Mouse (Mus musculus) left cerebral cortex, adult 8-10 months (tissue): ENCODE results near the gene Pcbp1. TPM values are rescaled to one million over a fixed set of nuclear protein-coding genes. Genes with fewer than 3 reads are reported as not detected.
"Not testable (repeated sequence)": the region's sequence is repeated elsewhere in the genome, so short reads cannot be mapped to it uniquely, and the experiment has no call there.

Experiments used
- DNase-seq, 2 experiments: peaks; one replicate each; pipeline ENCODE4 v3.0.0; 2022; ENCODE audit warnings: low spot score in 2 of 2
- total RNA-seq, 4 experiments: library from RNA; stranded (reverse); gene quantifications; 2 replicates each; pipeline ENCODE4 v1.2.4; 2022

Gene Pcbp1
- 100 to 1,000 TPM; 179 to 184 (median 180) TPM for total RNA-seq

DNA sequence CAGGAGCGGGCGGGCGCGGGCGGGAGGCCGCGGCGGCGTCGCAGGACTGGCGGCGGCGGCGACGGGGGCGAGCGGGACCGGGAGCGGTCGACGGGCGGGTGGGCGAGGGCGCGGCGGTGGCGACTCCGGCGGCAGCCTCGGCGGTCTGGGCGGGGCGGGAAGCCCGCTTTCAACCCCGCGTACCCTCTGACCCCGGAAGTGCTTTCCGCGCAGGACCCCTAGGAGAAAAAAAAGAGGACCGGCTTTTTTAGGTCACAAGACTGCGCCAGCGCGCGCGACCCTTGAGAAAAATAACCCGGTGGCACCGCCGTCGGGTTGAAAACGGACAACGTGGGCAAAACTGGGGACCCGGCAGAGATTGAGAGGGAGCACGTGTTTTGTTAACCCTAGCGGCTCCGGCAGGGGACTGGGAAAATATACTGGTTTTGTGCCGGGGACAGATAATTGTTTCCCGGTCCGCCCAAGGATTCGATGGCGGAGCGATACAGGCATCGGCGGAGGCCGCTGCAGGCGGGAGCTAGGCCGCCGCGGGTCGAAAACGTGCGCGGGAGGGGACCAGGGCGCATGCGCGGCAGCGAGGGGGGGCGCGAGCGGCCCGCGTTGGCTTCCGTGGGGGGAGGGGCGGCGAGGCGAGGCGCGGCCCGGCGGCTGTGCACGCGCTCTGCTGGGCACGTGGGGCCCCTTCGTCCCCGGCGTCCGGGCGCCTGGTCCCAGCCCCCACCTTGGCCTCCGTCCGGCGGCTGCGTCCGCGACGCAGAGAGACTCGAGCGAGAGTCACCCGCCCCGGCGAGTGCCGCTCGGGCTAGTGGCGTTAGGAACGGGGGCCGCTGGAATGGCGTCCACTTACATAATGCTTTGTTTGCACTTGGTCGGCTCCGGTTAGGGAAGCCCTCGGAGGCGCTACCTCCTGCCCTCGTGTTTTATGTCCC lies at the start of gene Pcbp1:
TSS of gene Pcbp1 (minus strand) at position 290 of the 929 bp plus-strand sequence.
- peak; percentile 93 to 94 for DNase-seq

GRCm38 (mm10) chr6:86574495-86574894 lies 48.4 kb upstream of the Pcbp1 start:
- DNase-seq = no peak

DNA sequence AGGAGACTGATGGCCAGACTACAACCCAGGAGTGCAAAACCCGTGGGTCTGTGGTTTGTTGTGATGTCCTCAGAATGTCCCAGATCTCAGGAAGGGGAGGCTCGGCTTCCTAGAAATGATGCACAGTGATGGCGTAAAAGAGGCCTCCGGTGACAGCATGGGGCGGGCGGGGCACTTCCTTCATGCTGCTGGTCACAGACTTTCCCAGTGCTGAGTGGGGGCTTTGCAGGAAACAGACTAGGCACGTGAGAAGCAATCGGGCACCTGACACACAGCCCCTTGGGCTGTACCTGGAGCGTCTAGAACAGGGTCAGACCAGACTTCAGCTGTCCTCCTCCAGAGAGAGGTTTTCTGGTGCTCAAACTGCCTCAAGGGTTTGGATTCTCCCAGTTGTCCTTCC lies 44.7 kb upstream of the Pcbp1 start:
- no peak for DNase-seq

DNA sequence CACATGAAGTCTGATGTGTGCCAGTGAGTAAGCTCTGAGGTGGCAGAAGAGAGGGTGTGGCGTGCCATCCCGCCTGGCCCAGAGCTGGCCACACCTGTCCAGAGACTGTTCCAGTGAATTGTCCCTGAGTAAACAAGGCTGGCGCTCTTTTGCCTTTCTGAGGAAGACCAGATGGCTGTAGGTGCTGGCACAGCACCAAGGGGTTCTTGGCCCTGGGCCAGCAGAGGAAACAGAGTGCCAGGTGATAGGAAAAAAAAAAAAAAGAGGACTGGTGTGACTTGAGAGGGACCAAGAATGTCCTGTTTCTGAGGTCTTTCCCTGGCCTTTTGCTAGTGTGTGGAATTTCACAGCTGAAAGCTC lies 43.3 kb upstream of the Pcbp1 start:
- DNase-seq = no peak

DNA sequence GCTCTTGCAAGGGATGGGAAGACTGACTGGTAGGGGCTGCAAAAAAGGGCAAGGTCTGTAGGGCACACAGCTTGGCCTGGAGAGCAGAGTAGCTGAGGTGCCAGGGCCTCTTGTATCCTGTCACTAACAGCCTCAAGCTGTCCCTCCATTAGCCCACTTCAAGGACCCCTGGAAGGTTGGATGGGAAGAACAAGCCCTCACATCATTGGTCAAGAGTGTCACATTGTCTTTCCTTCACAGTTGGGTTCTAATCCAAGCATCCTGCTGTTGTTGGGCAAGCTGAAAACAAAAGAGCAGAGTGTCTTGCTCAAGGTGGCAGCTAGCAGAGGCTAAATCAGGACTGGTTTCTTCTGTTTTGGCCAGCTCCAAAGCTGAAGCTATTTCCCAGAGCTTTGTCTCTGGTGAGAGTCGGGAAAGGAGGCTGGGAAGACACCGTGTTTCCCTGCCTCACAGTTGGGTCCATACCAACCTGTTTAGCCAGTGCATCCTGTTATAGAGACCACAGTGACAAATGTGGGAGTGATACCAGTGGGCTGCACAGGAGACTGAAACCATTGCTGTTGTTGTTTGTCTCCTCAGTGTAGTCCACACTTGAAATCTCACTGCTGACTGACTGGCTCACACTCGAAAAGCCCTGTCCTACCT lies 42.8 kb upstream of the Pcbp1 start:
- no peak for DNase-seq

GRCm38 (mm10) chr6:86565782-86566181 lies 39.7 kb upstream of the Pcbp1 start:
- DNase-seq = no peak

DNA sequence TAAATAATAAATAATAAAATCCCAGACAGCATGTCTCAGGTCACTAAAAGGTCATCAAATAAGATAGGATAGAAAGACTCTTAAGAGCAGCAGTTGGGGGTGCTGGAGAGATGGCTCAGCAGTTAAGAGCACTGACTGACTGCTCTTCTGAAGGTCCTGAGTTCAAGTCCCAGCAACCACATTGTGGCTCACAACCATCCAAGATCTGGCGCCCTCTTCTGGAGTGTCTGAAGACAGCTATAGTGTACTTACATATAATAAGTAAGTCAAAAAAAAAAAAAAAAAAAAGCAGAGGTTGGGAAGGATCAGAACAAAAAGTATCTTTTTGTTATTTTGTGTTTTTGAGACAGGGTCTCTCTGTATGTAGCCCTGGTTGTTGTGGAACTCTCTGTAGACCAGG lies 31.1 kb upstream of the Pcbp1 start:
- DNase-seq = not testable (repeated sequence)

DNA sequence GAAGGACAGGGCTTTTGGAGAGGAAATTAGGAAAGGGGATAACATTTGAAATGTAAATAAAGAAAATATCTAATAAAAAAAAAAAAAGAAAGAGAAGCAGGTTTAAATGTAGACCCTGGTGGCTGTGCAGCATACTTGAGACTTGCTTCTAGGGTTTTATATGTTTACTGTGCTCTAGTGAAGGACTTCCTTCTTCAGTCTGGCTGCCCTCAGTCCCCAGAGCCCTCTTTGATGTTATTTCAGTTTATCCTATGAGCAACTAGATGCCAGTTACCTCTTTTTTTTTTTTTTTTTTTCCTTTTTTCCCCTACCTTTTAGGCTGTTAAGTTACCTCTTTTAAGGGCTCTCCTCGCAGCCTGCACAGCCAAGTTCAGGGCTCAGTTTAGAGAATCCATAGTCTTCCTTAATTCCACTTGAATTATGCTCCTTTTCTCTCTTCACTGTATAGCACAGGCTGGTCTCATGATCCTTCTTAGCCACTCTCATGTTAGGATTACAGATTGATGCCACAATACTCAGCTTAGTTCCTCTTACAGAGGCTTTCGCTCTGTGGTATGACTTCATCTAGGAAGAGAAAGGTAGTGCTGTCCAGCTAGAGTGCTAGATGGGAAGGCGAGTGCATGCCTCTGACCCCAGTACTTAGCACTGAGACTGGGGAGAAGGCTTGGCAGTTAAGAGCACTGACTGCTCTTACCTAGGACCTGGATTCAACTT lies 30.4 kb upstream of the Pcbp1 start:
- DNase-seq = no peak

GRCm38 (mm10) chr6:86550587-86550986 lies 24.5 kb upstream of the Pcbp1 start:
- DNase-seq = no peak

GRCm38 (mm10) chr6:86547880-86548367 lies 21.8 kb upstream of the Pcbp1 start:
- no peak for DNase-seq

- DNase-seq = no peak
Measured at GRCm38 (mm10) chr6:86547228-86547755, 21.2 kb upstream of the Pcbp1 start.

GRCm38 (mm10) chr6:86545236-86545635 lies 19.1 kb upstream of the Pcbp1 start:
- no peak for DNase-seq

DNA sequence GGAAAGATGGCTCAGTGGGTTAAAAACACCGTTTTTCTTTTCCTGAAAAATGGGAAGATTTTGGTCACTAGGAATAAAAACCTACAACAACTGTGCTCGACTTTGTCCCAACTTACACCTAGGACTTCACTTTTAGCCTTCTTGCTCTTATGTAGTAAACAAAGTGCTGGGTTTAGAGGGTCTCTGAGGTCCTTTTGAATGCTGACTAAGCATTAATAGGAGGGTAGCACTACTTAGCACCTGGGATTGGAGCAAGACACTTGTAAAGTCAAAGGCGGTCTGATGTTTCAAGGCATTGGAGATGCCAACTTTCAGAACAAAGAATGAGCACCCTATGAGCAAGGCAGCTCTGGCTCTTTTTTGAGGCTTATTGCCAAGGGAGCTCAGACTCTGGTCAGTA lies 17.7 kb upstream of the Pcbp1 start:
- no peak for DNase-seq

DNA sequence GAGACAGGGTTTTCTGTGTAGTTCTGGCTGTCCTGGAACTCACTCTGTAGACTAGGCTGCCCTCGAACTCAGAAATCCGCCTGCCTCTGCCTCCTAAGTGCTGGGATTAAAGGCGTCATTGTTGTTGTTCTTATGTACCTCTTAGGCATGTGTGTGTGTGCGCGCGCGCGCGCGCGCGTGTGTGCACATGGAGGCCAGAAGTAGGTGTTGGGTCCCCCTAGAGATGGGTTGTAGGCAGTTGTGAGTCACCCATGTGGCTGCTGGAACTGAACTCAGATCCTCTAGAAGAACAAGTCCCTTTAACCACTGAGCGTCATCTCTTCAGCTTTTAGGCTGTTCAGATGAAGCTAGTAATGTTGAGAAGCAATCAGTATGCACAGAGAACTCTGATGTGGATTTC lies 16.9 kb upstream of the Pcbp1 start:
- no peak for DNase-seq

DNA sequence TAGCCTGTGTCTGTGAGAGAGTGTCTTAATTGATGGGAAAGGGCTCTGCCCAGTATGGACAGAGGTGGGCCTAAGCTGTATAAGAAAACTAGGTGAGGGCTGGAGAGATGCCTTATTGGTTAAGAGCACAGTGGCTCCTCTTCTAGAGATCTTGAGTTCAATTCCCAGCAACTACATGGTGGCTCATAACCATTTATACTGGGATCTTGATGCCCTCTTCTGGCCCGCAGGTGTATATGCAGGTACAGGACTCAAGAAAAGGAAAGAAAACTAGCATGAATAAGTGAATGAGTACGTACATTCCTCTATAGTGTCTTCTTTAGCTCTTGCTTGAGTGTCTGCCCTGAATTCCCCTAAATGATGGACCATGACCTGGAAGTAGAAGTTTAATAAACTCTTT lies 15.5 kb upstream of the Pcbp1 start:
- DNase-seq = no peak

DNA sequence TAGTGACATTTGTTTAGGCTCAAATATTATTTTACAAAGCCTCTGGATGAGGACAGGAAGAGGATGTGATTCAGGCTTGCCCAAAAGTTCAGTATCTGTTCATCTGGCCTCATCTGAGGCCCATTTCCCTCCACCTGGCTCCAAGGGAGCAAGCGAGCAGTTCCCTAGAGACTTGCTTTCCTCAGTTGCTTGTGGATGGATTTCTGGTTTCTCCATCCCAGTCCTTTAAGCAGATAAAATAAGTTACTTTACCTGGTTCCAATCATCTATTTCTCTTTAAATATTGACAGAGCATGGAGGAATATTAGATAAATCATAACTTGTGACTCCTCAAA lies 2.3 kb upstream of the Pcbp1 start:
- DNase-seq = no peak

GRCm38 (mm10) chr6:86527766-86528450 lies 1.8 kb upstream of the Pcbp1 start:
- DNase-seq = no peak

DNA sequence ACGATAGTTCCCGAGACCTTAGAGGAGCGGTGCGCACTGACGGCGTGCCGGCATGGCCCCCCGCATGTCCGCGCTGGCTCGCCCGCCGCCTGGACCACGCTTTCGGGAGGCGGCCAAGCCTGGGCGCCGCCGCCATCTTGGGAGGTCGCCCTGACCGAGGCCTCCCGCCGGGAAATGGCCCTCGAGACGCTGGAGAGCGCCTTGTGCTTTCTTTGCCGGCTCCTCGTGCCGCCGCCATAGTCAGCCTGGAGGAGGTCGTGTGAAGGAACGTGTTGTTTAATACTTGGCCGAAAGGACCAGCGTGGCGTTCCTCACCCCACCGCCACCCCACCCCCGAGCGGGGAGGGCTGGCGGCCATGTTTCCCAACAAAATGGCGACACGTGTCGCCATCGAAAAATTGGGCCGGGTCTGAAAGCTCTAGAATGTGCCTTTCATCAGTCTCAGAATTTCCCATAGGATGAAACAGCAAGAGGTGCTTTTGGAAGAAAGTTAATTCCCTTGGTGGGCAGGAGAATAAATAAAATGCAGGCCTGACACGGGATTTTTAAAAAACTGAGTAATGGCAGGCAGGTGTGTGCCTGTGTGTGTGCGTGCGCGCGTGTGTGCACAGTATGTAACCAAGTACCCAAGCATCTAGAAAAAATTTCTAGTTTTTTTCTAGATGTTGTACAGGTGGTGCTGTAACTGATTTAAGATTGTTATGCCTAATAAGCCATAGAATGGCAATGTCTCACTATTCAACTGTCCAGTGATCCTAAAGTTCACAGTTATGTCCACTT lies 1.0 kb upstream of the Pcbp1 start:
- DNase-seq = peak in 1 of 2 experiments; percentile 91

DNA sequence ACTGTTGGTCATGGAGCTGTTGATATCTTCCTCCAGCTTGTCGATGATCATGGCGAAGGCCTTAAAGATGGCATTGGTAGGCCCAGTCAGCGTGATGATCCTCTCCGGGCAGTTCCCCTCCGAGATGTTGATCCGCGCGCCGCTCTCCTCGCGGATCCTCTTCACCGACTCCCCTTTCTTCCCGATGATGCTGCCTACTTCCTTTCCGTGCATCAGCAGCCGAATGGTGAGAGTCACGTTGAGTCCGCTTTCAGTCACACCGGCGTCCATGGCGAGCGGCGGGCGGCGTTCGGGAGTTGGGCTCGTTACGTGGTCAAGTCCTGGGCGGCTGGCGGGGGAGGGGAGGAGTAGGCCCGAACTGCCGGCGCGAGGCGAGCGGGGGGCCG lies 482 bp downstream of the Pcbp1 start:
- peak; percentile 64 to 73 for DNase-seq

GRCm38 (mm10) chr6:86524879-86525645 lies 1.1 kb downstream of the Pcbp1 start:
- DNase-seq = peak; percentile 33 to 49
